Mouse (Mus musculus): ENCODE measurements around the gene Sgcd.

DNA sequence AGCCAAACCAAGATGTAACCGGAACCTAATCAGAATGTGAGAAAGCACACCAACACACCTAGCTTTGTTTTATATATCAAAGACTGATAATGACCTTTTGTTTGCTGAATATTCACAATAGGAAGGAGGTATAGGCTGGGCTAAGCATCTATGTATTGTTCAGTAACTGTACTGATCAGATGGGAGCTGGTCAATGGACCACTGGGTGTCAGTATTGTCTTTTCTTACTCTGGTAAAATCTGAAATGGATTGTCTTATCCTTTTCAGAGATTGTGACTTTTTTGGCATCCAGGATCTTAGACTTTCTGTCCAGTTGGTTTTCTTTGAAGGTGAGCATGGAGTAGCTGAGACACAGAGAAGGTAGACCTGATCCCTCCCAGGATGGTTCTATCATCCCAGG lies 1068.5 kb downstream of the Sgcd start:
- TF ChIP-seq CTCF (IDR thresholded peaks at IDR 0.05; ENCODE audit: control insufficient read depth, insufficient read depth, insufficient replicate concordance, low read depth, low read length), result no peak
- no peak for TF ChIP-seq POLR2A (IDR thresholded peaks at IDR 0.05; ENCODE audit: control insufficient read depth, low read depth, low read length)

All from testis, adult 2 months (tissue).